Mouse (Mus musculus) natural killer cell, adult 2 months (primary cell): Measurements from ENCODE around the gene Olfr891.
"Not testable (repeated sequence)": the region's sequence is repeated elsewhere in the genome, so short reads cannot be mapped to it uniquely, and the experiment has no call there.

Source experiments
- DNase-seq, 2 experiments: peaks; one replicate each; pipeline ENCODE4 v3.0.0; 2022; ENCODE audit warnings: low spot score in 2 of 2

Olfr891 gene

DNA sequence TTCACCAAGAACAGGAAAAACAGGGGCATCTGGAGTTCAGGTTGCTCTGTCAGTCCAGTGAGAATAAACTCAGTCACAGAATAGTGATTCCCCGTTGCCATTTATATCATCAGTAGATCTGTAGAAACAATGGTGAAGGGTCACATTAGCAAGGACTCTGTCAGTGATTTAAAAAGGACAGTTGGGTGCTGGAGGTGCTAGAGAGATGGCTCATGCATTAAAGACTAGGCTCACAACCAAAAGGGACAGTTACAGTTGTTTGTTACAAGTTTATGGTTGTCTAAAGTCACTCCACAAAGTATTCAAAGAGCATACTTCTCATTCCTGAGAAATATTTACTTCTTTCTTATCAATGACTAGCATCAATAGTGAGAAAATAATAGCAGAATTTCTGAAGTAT lies at the start of gene Olfr891:
Gene Olfr891, minus strand, starts transcription at position 101 of the 400 bp plus-strand sequence.
- no peak for DNase-seq

DNA sequence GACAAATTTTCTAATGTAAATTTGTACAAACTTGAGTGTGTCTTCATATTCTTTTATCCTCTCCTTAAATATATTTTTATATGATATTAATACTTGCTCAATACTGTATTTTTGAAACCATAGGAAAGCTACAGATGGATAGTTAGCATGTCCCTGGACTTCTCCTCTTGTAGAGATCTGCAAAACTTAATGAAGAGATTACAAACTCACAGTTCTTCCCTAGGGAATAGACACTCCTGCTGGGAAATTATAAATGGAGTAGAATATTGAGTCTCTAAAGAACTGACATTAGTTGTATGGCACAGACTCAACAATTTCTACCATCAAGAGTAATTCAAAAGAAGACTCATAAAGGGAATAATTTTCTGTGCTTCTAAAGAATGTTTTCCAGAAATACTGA lies 37.1 kb upstream of the Olfr891 start, which contains the start of gene Olfr894:
Gene Olfr894, plus strand, starts transcription at position 301 of the 400 bp plus-strand sequence.
- no peak for DNase-seq

DNA sequence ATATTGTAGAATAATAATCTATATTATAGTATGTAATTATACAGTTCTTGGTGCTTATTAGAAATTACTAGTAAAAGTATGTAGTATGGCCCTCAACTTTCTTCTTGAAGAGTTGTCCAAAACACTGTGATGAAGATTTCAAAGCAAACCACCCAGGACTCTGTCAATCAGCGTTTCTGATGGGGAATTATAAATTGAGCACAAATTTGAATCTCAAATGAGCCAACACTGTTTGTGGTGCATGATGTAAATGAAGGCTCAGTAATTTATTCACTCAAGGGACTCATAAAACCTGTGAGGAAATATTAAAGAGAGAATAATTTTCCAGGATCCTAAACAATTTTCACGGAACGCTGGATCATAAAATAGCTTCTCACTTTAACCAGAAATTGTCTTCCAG lies 27.4 kb upstream of the Olfr891 start, which contains the start of gene Olfr893:
Gene Olfr893, plus strand, starts transcription at position 301 of the 400 bp plus-strand sequence.
- no peak for DNase-seq

DNA sequence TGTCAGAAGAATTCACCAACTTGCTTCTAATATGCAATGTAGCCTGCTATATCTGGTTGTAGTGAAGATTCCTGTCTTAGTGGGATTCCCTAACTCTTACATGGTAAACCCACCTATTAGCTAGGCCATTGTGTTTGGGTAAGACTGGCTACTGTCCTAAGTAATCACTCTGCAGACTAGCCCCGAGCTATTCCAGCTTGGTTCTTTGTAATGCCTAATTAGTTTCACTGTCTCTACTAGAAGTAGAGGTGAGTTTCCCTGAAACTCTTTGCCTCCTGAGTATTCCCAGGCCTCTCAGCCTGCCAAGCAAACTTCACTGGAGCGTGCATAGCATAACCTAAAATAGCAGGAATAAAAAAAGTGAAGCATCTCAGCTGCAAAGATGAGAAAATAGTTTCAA lies 12.3 kb downstream of the Olfr891 start:
- not testable (repeated sequence) for DNase-seq

DNA sequence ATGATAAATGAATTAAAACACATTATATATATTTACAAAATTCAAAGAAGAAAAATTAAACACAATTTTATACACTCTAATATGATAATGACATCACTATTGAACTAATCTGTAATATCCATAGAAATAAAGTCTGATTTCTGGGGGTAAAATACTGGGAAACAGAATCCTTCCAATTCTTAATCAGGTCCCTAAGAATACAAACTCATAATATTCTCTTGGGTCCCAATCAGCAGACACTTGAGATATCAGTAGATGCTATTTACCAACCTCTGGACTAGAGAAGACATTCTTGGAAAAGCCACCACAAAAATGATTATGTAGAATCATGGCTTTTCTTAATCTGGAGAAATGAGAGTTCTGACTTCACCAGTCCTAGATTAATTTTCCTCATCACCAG lies 38.4 kb downstream of the Olfr891 start, which contains the start of gene Olfr890:
Gene Olfr890, plus strand, starts transcription at position 301 of the 400 bp plus-strand sequence.
- DNase-seq: no peak
